Mouse (Mus musculus): ENCODE data around the gene Zfp979. TPM values are rescaled to one million over a fixed set of nuclear protein-coding genes. Genes with fewer than 3 reads are reported as not detected.
"Not testable (repeated sequence)": the region's sequence is repeated elsewhere in the genome, so short reads cannot be mapped to it uniquely, and the experiment has no call there.

Gene Zfp979
- 1 to 10 TPM; 1.4 to 2.2 TPM for total RNA-seq (2021)
- long read RNA-seq, experiment 1, partial matches to known transcripts = 2 of 2 reads
- long read RNA-seq, experiment 1, other reads (novel, unspliced or antisense) = 0 of 2 reads
- long read RNA-seq, experiment 2, partial matches to known transcripts = 6 of 6 reads
- long read RNA-seq, experiment 2, other reads (novel, unspliced or antisense) = 0 of 6 reads

DNA sequence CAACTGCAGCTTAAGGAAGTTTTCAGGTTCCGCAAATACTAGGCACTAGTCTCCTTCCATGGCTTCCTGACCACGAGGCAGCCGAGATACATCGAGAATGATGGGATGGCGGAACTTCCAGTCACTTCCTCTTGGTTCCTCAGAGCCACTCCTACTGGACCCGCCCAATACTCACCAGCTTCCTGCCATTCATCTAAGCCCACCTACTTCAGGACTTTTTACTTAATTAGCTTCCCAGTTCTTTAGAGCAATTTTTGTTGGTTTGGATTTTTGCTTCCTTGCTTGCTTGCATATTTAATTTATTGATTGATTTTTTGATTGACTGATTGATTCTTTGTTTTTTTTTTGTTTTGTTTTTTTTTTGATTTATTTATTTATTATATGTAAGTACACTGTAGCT is at the start of gene Zfp979:
TSS of gene Zfp979 (minus strand) at position 101 of the 400 bp plus-strand sequence.
- DNase-seq (ENCODE audit: low spot score in 2 of 2) = not testable (repeated sequence)

DNA sequence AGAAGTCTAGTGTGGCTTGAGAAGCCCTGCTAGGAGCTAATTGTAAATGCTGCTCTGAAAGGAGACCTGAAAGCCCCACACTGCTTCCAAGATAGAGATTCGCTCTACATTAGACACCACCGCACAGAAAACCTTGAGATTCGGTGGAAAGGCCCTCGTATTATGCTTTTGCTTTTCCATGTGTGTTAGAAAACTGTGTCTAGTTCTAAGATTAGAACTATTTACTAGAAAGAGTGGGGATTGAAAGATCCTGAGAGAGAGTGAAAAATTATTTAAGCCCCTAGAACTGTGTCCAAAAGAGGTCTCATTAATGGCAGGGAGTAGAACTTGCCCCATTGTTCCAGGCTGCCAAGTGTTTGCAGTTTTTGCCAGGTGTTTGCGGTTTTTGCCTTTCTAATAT is 12.9 kb upstream of the Zfp979 start:
- DNase-seq (ENCODE audit: low spot score in 2 of 2) = not testable (repeated sequence)

DNA sequence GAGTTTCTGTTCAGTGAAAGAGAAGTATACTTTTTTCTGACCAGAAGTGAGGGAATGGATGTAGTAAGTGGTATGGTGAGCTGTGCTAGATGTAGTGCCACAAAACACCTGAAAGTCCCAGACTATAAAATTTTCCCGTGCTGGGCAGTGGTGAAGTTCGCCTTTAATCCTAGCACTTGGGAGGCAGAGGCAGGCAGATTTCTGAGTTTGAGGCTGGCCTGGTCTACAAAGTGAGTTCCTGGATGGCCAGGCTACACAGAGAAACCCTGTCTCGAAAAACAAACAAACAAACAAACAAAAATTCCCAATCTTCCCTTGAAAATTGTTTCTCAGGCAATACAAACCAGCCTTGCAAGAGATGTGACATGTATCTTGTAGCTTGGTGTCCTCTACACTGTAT is 5.1 kb upstream of the Zfp979 start:
- not testable (repeated sequence) for DNase-seq (ENCODE audit: low spot score in 2 of 2)

GRCm38 (mm10) chr4:147641932-147642331 is 381 bp downstream of the Zfp979 start:
- DNase-seq (ENCODE audit: low spot score in 2 of 2) = not testable (repeated sequence)

DNA sequence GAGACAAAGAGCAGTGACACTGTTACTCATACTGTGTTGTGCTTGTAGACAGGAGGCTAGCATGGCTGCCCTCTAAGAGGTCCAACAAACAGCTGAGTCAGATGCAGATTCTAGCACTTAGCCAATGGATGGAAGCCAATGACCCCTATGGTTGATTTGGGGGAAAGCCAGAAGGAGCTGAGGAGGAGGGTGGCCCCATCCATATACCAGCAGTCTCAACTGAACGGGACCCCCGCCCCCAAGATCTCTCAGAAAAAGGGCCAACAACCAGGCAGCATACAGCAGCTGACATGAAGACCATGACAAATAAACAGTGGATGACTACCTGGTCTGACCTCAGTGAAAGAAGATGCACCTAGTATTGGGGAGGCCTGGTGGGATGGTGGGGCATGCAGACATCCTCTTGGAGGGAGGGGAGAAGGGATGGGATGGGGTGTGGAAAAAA is 8.5 kb downstream of the Zfp979 start:
- DNase-seq (ENCODE audit: low spot score in 2 of 2) = not testable (repeated sequence)

DNA sequence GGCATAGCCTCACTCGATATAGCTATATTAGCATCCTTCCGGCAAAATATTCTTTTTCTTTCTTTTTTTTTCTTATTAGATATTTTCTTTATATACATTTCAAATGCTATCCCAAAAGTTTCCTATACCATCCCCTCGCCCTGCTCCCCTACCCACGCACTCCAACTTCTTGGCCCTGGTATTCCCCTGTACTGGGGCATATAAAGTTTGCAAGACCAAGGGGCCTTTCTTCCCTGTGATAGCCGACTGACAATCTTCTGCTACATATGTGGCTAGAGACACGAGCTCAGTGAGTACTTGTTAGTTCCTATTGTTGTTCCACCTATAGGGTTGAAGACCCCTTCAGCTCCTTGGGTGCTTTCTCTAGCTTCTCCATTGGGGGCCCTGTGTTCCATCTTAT is 35.8 kb downstream of the Zfp979 start:
- DNase-seq (ENCODE audit: low spot score in 2 of 2) = not testable (repeated sequence)

- DNase-seq (ENCODE audit: low spot score in 2 of 2) = no peak
These were observed 36.8 kb downstream of the Zfp979 start for GRCm38 (mm10) chr4:147605521-147605920.

DNA sequence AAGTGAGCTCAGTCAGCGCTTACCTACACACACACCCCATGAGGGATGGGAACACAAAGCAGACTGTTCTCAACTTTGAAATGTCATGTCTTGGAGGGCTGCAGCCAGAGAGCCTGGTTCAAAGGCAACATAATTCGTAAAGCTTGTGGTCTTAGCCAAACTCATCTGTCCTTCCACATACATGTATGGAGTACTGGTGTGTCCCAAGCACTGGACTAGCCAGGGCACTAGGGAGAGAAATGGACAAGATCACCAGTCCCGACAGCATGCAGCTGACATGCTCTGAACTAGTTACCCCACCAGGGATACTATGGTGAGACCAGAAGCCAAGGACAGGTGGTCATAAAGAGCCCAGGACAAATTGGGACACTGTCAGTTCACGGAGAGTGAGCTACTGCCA is 38.5 kb downstream of the Zfp979 start:
- DNase-seq (ENCODE audit: low spot score in 2 of 2) = no peak

DNA sequence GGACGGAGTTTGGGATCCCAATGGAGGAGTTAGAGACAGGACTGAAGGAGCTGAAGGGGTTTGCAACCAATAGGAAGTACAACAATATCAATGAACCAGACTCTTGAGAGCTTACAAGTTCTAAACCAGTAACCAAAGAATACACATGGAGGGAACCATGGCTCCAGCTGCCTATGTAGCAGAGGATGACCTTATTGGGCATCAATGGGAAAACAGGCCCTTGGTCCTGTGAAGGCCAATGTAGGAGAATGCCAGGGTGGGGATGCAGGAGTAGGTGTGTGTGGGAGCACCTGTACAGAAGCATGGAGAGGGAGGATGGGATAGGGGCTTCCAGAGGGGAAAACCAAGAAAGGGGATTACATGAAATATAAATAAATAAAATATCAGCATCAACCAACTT is 40.4 kb downstream of the Zfp979 start:
- no peak for DNase-seq (ENCODE audit: low spot score in 2 of 2)

DNA sequence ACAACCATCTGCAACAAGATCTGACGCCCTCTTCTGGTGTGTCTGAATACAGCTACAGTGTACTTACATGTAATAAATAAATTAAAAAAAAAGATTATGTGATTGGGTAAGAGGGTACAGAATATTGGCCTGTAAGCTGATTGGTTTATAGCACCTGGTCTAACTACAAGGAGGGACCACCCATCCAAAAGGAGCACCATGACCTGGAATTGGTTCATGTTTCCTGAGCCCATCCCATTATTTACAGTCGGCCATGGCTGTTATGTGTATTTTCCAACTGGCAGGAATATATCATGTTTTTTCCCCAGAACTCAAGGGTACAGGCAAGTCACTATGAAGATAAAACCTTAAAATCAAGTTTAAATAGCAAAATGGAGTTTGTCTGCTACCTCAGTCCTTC is 43.5 kb downstream of the Zfp979 start:
- DNase-seq (ENCODE audit: low spot score in 2 of 2) = no peak

- DNase-seq (ENCODE audit: low spot score in 2 of 2) = no peak
These were observed 44.6 kb downstream of the Zfp979 start for GRCm38 (mm10) chr4:147597685-147598084.

GRCm38 (mm10) chr4:147594630-147595029 is 47.7 kb downstream of the Zfp979 start:
- DNase-seq (ENCODE audit: low spot score in 2 of 2) = not testable (repeated sequence)

- DNase-seq (ENCODE audit: low spot score in 2 of 2) = no peak
These were observed 55.5 kb downstream of the Zfp979 start for GRCm38 (mm10) chr4:147586511-147587473.

GRCm38 (mm10) chr4:147579371-147579770 is 62.9 kb downstream of the Zfp979 start:
- DNase-seq (ENCODE audit: low spot score in 2 of 2) = not testable (repeated sequence)

DNA sequence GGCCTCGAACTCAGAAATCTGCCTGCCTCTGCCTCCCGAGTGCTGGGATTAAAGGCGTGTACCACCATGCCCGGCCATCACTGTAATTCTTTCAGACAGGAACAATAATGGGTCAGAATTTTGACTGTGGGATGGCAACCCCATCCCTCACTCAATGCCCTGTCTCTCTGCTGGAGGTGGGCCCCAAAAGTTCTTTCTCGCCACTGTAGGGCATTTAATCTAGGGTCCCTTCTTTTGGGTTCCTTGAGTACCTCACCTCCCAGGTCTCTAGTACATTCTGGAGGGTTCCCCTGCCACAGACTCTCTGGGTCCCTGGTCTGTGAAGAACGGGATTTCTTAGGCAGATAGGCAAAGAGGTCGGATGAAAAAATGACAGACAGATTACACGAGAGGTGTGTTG is 71.2 kb downstream of the Zfp979 start:
- not testable (repeated sequence) for DNase-seq (ENCODE audit: low spot score in 2 of 2)

DNA sequence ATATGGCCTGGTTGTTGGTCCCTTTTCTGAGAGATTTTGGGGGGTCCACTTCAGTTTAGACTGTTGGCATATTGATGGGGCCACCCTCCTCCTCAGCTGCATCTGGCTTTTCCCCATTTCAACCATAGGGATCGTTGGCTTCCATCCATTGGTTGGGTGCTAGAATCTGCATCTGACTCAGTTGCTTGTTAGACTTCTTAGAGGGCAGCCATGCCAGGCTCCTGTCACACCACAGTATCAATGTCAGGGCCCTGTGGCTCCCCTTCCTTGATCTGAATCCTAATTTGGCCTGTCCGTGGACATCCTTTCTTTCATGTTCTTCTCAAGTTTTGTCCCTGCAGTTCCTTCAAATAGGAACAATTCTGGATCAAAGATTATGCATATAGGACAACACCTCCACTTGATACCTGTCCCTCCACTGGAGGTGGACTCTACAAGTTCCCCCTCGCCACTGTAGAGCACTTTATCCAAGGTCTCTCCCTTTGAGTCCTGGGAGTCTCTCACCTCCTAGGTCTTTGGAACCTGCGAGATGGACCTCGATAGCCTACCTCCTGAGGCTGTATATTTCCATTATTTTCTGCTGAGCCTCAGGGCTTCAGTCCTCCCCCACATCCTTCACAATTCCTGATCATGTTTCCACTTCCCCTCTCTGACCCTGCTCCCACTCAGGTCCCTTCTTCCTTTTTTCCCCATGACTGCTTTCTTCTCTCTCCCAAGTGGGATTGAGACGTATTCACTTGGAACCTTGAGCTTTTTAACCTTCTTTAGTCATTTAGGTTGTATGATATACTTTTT is 76.7 kb downstream of the Zfp979 start:
- no peak for DNase-seq (ENCODE audit: low spot score in 2 of 2)

Other genes starting within 250 kb of the Zfp979 start
- gene Zfp982, start 150.1 kb downstream of the Zfp979 start, total RNA-seq (2021) = 10 to 100 TPM; 13.8 to 17.2 TPM
- gene Gm16503, start 102.3 kb downstream of the Zfp979 start, total RNA-seq (2021) = under 1 TPM; 0.13 to 0.16 TPM
- gene Zfp985, start 89.2 kb downstream of the Zfp979 start, total RNA-seq (2021) = under 1 TPM; 0.20 to 0.22 TPM
- gene Zfp534, start 60.0 kb upstream of the Zfp979 start, total RNA-seq (2021) = under 1 TPM; 0.16 to 0.23 TPM
- gene Zfp984, start 167.3 kb upstream of the Zfp979 start, total RNA-seq (2021) = 1 to 10 TPM; 2.0 to 4.6 TPM
- gene Zfp933, start 205.9 kb upstream of the Zfp979 start, total RNA-seq (2021) = 10 to 100 TPM; 20.8 to 38.3 TPM
- gene Miip, start 226.3 kb upstream of the Zfp979 start, total RNA-seq (2021) = 10 to 100 TPM; 13.9 to 17.5 TPM
- 10 to 100 TPM; 10.3 to 10.6 TPM for gene Fv1, start 226.5 kb upstream of the Zfp979 start, total RNA-seq (2021)